Mouse (Mus musculus) brain, embryonic 14.5 days (tissue): ENCODE data around the gene Lpar6. TPM values are rescaled to one million over a fixed set of nuclear protein-coding genes. Genes with fewer than 3 reads are reported as not detected.

Source experiments
- DNase-seq: peaks from one replicate; pipeline ENCODE4 v3.0.0-alpha.2; 2011; ENCODE audit warnings: low read depth
- CTCF ChIP-seq: fragments of 200-500 bp; IDR thresholded peaks from 2 replicates; pipeline ENCODE4 v1.5.1; 2012; ENCODE audit warnings: inconsistent platforms, mild to moderate bottlenecking, moderate library complexity, borderline replicate concordance; ENCODE audit not compliant: insufficient read depth, insufficient read length; ENCODE audit errors: extremely low read depth
- POLR2A ChIP-seq: fragments of 200-500 bp; IDR thresholded peaks from 2 replicates; pipeline ENCODE4 v1.6.1; 2012; ENCODE audit warnings: mild to moderate bottlenecking, inconsistent platforms, borderline replicate concordance; ENCODE audit not compliant: poor library complexity, insufficient read depth, insufficient read length, severe bottlenecking; ENCODE audit errors: extremely low read depth
- polyA plus RNA-seq: library from polyadenylated mRNA; depleted of rRNA; stranded (reverse); fragments of >200 nt; gene quantifications from 2 replicates; pipeline ENCODE4 v1.2.3, GENCODE M21; 2012; rRNA removed

The Lpar6 gene
- polyA plus RNA-seq: 3.6 and 4.2 TPM in 2 replicates

DNA sequence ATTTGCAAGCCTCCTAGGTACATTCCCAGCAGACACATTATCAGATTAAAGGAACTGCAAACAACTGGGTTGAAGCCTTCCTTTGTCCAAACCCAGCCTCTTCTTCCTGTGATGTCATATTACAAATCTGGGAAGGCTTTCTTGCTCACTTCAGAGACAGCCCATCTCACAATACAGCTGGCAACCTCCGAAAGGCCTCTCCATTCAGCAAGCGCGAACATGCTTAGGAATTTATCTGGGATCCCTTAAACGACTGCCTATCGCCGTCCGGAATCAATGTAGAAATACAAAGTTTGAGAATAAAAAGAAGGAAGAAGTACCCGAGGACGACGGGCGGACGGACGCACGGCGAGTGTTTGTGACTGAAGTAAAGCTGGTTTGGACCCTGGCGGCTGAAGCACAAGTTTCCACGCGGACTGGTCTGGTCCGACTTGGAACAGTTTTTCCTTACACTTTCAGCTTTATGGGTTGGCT is at the start of gene Lpar6:
Lpar6 (plus strand) TSS at position 48 of the 474 bp plus-strand sequence.
- TF ChIP-seq POLR2A (peak; percentile 14; the same call in 1 of the 2 replicates), CTCF (no peak)
- DNase-seq: peak; percentile 90

DNA sequence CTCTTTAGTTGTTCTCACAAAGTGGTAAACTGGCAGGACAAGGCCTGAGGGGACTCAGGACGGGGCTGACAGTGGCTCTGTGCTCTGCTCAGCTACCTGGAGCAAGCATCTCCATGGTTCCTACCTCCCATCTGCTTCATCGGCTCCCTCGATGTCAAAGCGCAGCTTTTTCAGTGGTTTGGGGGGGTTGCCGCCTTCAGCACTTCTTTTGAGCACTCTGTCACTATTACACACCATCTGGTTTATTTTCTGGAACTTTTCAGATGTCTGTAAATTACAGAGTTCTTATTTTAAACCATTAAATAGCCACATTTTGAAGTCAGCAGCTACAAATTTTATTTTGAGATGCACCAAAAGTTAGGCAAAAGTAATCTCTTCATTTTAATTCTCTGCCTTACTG is 38.6 kb upstream of the Lpar6 start:
- DNase-seq: peak; percentile 40

GRCm38 (mm10) chr14:73201447-73201846 is 36.2 kb upstream of the Lpar6 start:
- no peak for DNase-seq
- TF ChIP-seq CTCF (no peak), POLR2A (no peak)

More for the DNA sequence above, 38.6 kb upstream of the Lpar6 start:
- TF ChIP-seq POLR2A: no peak
- no peak for TF ChIP-seq CTCF

- DNase-seq: no peak
- TF ChIP-seq POLR2A (no peak), CTCF (no peak)
Observed at GRCm38 (mm10) chr14:73204016-73204415, 33.7 kb upstream of the Lpar6 start.

DNA sequence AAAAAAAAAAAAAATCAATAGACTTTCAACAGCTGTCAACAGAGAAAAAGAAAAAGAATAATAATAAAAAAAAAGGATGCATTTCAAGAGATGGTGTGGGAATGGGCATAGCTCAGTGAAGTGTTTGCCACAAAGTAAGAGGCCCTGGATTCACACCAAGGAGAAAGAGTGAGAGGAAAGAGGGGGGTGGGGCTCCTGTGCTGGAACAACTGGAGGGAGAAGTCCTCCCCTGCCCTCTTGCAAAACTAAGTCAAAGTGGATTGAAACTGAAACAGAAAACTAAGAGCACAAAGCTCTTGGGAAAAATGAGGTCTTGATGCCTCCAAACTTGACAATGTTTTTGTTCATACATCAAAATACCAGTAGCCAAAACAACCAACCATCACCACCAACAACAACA is 28.4 kb upstream of the Lpar6 start:
- TF ChIP-seq CTCF: no peak
- TF ChIP-seq POLR2A: no peak
- no peak for DNase-seq

DNA sequence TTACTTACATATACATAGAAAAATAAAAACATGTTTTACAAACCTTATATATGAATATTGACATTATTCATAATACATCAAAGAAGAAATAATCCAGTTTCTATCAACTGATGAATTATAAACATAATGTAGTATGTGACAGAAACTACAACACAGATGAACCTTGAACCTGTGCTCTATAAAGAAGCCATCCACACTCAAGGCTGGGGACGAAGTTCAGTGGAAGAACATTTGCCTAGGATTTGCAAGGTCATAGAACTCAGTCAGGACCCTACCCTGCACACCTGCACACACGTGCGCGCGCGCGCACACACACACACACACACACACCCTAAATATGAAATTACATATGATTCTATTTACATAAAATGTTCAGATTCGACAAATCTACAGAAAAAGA is 27.5 kb upstream of the Lpar6 start:
- no peak for TF ChIP-seq POLR2A
- no peak for TF ChIP-seq CTCF
- DNase-seq: no peak

DNA sequence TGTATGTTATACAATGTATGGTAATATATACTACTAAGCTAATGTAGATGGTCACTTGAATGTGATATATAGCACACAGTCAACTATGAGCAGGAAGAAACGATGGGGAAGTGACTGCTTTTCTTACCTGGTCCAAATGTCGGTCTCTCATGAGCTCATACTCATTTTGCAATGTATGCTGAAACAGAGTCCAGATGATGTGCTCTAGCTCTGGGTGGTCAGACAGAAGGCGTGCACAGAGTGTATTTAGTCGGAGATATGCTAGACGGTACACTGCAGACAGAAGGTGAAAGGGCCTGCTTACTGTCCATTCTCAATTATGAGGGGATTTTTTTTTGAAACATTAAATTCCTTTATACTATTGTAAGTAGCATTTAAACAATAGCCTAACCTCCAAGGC is 26.2 kb upstream of the Lpar6 start:
- DNase-seq: no peak
- TF ChIP-seq CTCF: no peak
- TF ChIP-seq POLR2A: no peak

DNA sequence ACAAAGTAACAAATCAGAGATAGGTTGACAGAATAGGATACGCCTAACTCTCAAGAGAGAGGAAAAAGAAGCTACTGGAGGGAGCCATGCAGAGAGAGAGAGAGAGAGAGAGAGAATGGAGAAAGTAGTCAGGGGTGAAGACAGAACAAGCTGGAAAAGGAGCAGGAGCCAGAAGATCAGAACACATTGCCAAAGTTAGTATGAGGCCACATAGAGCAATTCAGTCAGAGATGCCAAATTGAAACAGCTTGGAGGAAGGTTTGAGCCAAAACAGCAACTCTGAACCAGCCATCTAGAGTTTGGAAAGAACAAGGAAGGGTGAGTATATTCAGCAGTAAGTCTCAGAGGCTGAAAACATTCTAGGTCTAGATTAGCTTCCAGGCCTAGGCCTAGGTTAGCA is 20.6 kb upstream of the Lpar6 start:
- peak; percentile 37 for DNase-seq
- TF ChIP-seq POLR2A: no peak
- TF ChIP-seq CTCF: no peak

DNA sequence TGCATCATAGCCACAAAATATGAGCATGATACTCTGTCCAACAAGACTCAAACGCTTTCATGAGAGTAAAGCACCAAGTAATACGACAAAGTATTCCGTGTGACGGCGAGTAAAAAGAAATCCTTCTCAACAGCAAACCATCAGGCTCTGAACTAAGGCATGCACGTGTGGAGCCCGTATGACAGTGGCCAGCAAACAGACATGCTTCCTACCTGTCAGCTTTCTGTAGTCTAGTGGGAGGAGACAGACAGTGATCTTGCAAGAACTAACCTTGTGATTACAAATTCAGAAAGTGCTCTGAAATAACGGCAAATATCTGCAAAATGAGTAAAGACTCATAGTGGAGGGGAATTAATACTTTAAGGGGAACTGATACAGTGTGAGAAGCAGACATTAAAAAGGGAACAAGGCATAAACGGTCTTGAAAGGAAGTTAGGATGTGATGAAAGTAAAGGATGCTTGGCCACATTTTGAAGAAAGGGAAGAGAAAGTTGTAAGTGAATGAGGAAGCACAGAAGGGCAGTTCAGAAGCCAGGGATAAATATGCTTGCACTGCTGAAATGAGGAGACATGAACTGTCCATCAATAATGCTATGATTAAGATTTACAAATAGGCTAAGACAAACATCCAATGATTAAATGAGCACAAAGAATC is 15.3 kb upstream of the Lpar6 start:
- no peak for DNase-seq
- TF ChIP-seq CTCF (no peak), POLR2A (no peak)

GRCm38 (mm10) chr14:73226346-73226745 is 11.3 kb upstream of the Lpar6 start:
- peak; percentile 78 for DNase-seq

DNA sequence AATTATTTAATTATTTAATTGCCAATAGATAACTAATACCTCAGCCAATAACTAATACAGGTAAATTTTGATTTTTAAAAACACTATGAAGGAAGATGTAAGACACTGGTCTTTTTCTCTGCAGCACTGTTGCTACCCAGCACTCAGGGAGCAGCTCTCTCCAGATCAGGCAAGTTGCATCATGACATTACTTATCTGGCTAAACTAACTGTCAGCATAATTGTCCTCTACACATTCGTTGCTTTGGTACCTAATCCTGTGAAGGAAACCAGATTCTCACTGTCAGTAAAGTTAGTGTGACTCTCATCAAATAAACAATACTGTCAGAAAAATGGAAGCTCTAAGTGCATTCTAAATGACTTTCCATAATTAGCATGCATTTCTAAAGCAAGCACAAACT is 10.8 kb upstream of the Lpar6 start:
- peak; percentile 20 for DNase-seq
- TF ChIP-seq CTCF (no peak), POLR2A (no peak)

More at GRCm38 (mm10) chr14:73226346-73226745, 11.3 kb upstream of the Lpar6 start:
- no peak for TF ChIP-seq POLR2A
- no peak for TF ChIP-seq CTCF
